Mouse (Mus musculus) heart, adult 2 months (tissue): ENCODE results near the gene Tcerg1l.
A peak's percentile ranks its signal among the peaks of the same experiment; 100 is the strongest.

Experiments used
- CTCF ChIP-seq: fragments of 200-600 bp; IDR thresholded peaks from 2 replicates; pipeline ENCODE4 v1.8.1; 2022; ENCODE audit warnings: antibody characterized with exemption, mild to moderate bottlenecking, moderate library complexity
- POLR2A ChIP-seq: fragments of 200-500 bp; IDR thresholded peaks from 2 replicates; pipeline ENCODE4 v1.6.1; 2011; ENCODE audit warnings: mild to moderate bottlenecking, low read depth, low read length, control low read depth; ENCODE audit not compliant: insufficient read depth

DNA sequence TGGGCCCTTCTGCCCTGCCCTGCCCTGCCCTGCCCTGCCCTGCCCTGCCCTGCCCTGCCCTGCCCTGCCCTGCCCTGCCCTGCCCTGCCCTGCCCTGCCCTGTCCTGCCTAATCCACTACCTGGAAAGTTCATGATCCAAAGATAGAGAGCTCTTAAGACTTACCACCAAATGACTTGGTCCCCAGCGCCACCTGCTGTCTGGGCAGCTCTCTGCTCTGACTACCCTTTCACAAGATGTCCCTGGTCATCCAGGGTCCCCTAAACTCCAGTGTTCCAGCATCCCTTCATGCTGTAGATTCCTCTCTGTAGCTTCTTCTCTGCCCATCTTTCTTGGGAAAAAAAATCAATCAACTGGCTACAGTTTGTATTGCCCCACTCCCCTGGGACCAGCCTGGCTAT lies 31.3 kb upstream of the Tcerg1l start:
- TF ChIP-seq POLR2A (no peak), CTCF (peak; percentile 55)
